Mouse (Mus musculus) monocyte, adult 59 days (primary cell): ENCODE data around the gene Gal. TPM values are rescaled to one million over a fixed set of nuclear protein-coding genes. Genes with fewer than 3 reads are reported as not detected.

Source experiments
- total RNA-seq, 2 experiments: library from RNA; stranded (reverse); gene quantifications; one replicate each; pipeline ENCODE4 v1.2.4; 2023

Gal gene
- total RNA-seq: under 1 TPM in 1 of 2 experiments, not detected in 1; 0.70 TPM

DNA sequence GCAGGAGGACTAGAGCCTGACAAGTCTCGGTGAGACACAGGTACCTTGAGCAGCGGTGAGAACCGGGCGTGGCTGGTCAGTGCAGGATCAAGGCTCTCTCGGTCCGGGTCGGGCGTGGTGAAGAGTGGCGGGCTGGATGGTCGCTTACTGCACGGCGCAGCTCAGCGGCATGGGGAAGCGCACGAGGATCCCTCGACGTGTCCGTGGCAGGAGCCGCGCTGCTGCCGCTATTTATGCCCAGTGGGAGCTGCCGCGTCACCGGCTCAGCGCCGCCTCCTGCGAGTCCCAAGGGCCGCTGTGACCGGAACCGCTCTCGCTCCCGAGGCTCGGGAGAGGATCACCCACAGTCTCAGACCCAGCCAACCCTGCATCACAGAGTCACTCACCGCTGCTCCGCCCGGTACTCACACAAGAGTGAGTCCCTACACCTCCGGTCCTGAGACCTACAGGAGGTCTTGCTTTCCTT is at the start of gene Gal:
Gene Gal (minus strand): TSS at position 277 of the 466 bp plus-strand sequence.

DNA sequence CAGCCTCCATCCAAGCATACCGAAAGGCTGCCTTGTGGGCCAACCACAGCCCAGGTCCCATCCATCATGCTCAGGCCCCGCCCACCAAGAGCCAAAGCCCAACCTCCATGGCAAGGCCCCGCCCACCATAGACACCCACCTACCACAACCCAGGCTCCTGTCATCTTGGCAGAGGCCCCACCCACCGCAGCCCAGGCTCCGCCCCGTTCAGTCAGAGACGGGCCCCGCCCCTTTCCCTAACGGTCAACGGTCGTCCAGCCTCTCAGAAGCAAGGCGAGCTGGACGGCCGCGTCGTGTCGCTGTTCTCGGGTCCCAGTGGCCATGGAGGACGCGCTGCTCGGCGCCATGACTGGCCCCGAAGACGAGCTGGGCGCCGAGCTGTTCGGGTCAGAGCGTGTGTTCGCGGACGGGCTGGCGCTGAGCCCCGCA is 25.7 kb downstream of the Gal start, which contains the start of gene Tesmin:
Gene Tesmin (plus strand): TSS at position 229 of the 429 bp plus-strand sequence.

Other genes with a start within 250 kb of the Gal start
- gene Mrpl21, start 131.6 kb downstream of the Gal start, total RNA-seq: 10 to 100 TPM; 28.3 to 33.9 TPM
- gene Ighmbp2, start 131.5 kb downstream of the Gal start, total RNA-seq: 1 to 10 TPM; 7.4 to 7.8 TPM
- gene Cpt1a, start 92.2 kb downstream of the Gal start, total RNA-seq: 100 to 1,000 TPM; 154 to 165 TPM
- 1 to 10 TPM; 4.2 to 5.3 TPM for gene Tesmin, start 25.7 kb downstream of the Gal start, total RNA-seq
- gene Ppp6r3, start 161.2 kb upstream of the Gal start, total RNA-seq: 100 to 1,000 TPM; 124 to 125 TPM